Mouse (Mus musculus): ENCODE results near the gene Gba2.

GRCm38 (mm10) chr4:43604099-43604498, 25.4 kb upstream of the Gba2 start:
- no peak for TF ChIP-seq CTCF (IDR thresholded peaks at IDR 0.05; ENCODE audit: low read depth)
- TF ChIP-seq EP300 (IDR thresholded peaks at IDR 0.05; ENCODE audit: low read depth) = no peak
